Mouse (Mus musculus): ENCODE data around the gene Prkch. TPM values are rescaled to one million over a fixed set of nuclear protein-coding genes. Genes with fewer than 3 reads are reported as not detected.
A peak's percentile ranks its signal among the peaks of the same experiment; 100 is the strongest.
"Not testable (repeated sequence)": the region's sequence is repeated elsewhere in the genome, so short reads cannot be mapped to it uniquely, and the experiment has no call there.

The Prkch gene
- polyA plus RNA-seq (2015; fragmentation: Nextera tagmentation; extraction: Ambion mirVana): 22.3 and 24.8 TPM in 2 replicates

DNA sequence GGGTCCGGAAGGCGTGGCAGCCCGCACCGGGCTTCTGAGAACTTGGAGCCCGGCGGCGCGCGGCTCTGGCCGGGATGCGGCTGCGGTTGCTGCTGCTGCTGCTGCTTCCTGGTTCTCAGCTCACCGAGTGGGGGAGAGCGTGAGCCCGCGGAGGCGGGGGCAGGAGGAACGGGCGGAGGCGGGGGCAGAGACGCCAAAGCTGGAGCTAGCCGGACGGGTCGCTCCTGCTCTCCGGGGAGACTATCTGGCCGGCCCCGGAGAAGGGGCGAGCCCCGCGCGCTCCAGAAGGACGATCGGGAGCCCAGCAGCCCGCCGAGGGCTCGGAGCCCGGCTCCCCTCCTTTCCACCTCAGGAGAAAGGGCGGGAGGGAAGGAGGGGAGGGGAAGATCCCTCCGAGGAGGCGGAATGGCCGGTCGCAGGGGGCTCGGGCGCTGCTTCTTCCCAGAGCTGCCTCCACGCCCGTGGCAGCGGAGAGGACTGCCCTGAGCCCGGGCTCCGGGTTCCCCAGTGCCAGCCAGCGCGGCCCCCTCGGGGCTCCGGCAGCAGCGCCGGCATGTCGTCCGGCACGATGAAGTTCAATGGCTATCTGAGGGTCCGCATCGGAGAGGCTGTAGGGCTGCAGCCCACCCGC, at the start of gene Prkch:
TSS of gene Prkch (plus strand) at position 187 of the 631 bp plus-strand sequence.
- Histone ChIP-seq H3K9me3 (ENCODE audit: control insufficient read depth, low read length) (no peaks in the 10 kb centered on the region), H3K4me3 (ENCODE audit: low read depth, low read length) (peak within 1 kb of the TSS; percentile 77), H3K9ac (ENCODE audit: low read length) (peak within 1 kb of the TSS; percentile 85), H3K36me3 (ENCODE audit: control insufficient read depth, insufficient read depth, low read length) (no peaks in the 10 kb centered on the region), H3K4me2 (replicated peaks; ENCODE audit: low read depth) (peak within 1 kb of the TSS; percentile 93), H3K27ac (replicated peaks) (peak within 1 kb of the TSS; percentile 84), H3K4me1 (replicated peaks; ENCODE audit: control insufficient read depth, insufficient read depth) (no peaks in the 10 kb centered on the region), H3K27me3 (ENCODE audit: control insufficient read depth, insufficient read depth, low read length) (no peaks in the 10 kb centered on the region)
- peak; percentile 90 for DNase-seq (ENCODE audit: low spot score)
- TF ChIP-seq CTCF (IDR thresholded peaks at IDR 0.05; ENCODE audit: low read depth) (peak; percentile 70), EP300 (optimal IDR thresholded peaks at IDR 0.05) (no peak)
- WGBS: under 1% methylated on average over 44 of the region's 61 CpGs
- peak; percentile 92 for ATAC-seq (ENCODE audit: low FRiP score, low TSS enrichment)

DNA sequence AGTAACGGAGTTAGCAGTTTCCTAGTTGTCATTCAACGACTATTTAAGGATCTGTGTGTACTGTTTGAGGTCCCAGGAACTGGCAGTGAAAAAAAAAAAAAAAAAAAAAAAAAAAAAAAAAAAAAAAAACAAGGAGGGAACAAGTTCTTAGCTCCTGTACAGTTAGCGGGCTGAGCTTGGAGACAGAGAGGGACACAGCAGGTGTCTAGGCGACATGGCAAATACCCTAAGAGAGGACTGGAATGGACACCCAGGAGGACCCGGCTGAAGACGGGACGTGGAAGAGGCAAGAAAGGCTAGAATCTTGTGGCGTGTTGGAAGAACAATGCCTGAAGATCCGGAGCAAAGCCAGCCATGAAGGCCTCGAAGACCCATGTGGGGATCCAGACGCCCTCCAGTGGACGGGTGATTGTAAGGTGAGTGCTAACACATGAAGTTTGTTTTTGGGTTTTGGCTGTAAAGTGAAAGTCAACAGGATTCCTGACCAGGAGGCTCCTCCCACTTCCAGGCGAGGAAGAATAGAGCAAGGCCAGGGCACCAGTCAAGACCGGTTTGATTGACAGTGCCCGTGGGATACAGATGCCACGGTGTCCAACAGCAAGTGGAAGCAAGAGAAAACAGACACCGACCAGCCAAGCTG, 47.0 kb upstream of the Prkch start:
- Histone ChIP-seq H3K9ac (ENCODE audit: low read length) (no peak overlapping the region), H3K4me1 (replicated peaks; ENCODE audit: control insufficient read depth, insufficient read depth) (no peaks in the 10 kb centered on the region), H3K9me3 (ENCODE audit: control insufficient read depth, low read length) (no peaks in the 10 kb centered on the region), H3K27me3 (ENCODE audit: control insufficient read depth, insufficient read depth, low read length) (no peaks in the 10 kb centered on the region), H3K4me2 (replicated peaks; ENCODE audit: low read depth) (peak overlapping the region; percentile 35), H3K4me3 (ENCODE audit: low read depth, low read length) (peak overlapping the region; percentile 20; the same call in 1 of the 2 replicates), H3K27ac (replicated peaks) (0 out of 2 replicates have a peak overlapping the region, but pooled peaks have one; percentile 30), H3K36me3 (ENCODE audit: control insufficient read depth, insufficient read depth, low read length) (no peaks in the 10 kb centered on the region)
- no peak for TF ChIP-seq EP300 (optimal IDR thresholded peaks at IDR 0.05)
- peak; percentile 63 for TF ChIP-seq CTCF (IDR thresholded peaks at IDR 0.05; ENCODE audit: low read depth)
- peak; percentile 79 for ATAC-seq (ENCODE audit: low FRiP score, low TSS enrichment)
- peak; percentile 86 for DNase-seq (ENCODE audit: low spot score)
- WGBS: 33% methylated on average over 17 of the region's 17 CpGs

DNA sequence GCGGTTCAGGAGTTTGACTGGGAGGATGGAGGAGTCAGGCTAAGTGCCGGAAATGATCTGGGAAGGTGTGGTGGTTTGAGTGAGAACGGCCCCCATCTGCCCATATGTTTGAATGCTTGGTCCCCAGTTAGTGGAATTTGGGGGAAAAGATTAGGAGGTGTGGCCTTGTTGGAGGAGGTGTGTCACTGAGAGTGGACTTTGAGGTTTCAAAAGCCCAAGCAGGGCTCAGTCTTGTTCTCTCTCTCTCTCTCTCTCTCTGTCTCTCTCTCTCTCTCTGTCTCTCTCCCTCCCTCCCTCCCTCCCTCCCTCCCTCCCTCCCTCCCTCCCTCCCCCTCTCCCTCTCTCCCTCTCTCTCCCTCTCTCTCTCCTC, 46.5 kb upstream of the Prkch start:
- H3K9me3 ChIP-seq (ENCODE audit: control insufficient read depth, low read length); H3K4me1 ChIP-seq (replicated peaks; ENCODE audit: control insufficient read depth, insufficient read depth); H3K27me3 ChIP-seq (ENCODE audit: control insufficient read depth, insufficient read depth, low read length); H3K36me3 ChIP-seq (ENCODE audit: control insufficient read depth, insufficient read depth, low read length); DNase-seq (ENCODE audit: low spot score); H3K9ac ChIP-seq (ENCODE audit: low read length); H3K27ac ChIP-seq (replicated peaks): not testable (repeated sequence)
- Histone ChIP-seq H3K4me2 (replicated peaks; ENCODE audit: low read depth) (peak overlapping the region; percentile 35), H3K4me3 (ENCODE audit: low read depth, low read length) (peak overlapping the region; percentile 20; the same call in 1 of the 2 replicates)
- WGBS: 58% methylated on average over 3 of the region's 3 CpGs
- ATAC-seq (ENCODE audit: low FRiP score, low TSS enrichment): peak; percentile 34

DNA sequence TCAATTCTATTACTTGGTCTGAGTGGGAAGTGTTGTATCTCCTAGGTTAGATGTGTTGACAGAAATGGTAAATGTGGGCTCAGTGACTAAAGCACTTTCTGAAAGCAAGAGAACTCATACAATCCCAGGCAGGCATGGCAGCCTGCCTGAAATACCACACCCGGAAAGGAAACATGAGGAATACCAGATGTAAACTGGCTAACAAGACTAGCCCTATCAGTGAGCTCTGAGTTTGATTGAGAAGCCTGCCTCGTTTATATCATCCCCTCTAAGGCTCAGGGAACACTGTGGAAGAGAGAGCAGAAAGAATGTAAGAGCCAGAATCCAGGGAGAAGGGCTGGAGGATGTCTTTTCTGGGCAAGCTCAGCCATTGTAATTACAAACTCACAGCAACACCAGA, 45.4 kb upstream of the Prkch start:
- DNase-seq (ENCODE audit: low spot score) (peak; percentile 67), ATAC-seq (ENCODE audit: low FRiP score, low TSS enrichment) (peak; percentile 69)
- TF ChIP-seq EP300 (optimal IDR thresholded peaks at IDR 0.05) (no peak), CTCF (IDR thresholded peaks at IDR 0.05; ENCODE audit: low read depth) (no peak)
- H3K27ac ChIP-seq (replicated peaks): no peak overlapping the region
- H3K4me1 ChIP-seq (replicated peaks; ENCODE audit: control insufficient read depth, insufficient read depth): no peaks in the 10 kb centered on the region
- H3K4me2 ChIP-seq (replicated peaks; ENCODE audit: low read depth): no peak overlapping the region
- no peaks in the 10 kb centered on the region for H3K36me3 ChIP-seq (ENCODE audit: control insufficient read depth, insufficient read depth, low read length)
- WGBS: 12% methylated on average over 2 of the region's 2 CpGs
- H3K9ac ChIP-seq (ENCODE audit: low read length): no peak overlapping the region
- H3K27me3 ChIP-seq (ENCODE audit: control insufficient read depth, insufficient read depth, low read length): no peaks in the 10 kb centered on the region
- no peak overlapping the region for H3K4me3 ChIP-seq (ENCODE audit: low read depth, low read length)
- H3K9me3 ChIP-seq (ENCODE audit: control insufficient read depth, low read length): no peaks in the 10 kb centered on the region

DNA sequence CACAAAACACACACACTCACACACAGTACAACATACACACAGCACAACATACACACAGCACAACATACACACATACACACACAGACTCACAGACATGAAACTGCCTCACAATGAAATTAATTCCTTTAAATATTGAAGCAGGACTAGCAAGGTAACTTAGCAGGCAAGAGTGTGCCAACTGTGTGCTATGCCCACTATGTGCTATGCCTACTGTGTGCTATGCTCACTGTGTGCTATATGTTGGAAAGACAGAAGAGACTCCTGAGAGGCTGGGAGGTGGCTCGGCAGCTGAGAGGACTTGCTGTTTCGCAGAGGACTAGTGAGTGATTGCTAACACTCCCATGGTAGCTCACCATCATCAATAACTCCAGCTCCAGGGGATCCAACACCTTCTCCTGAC, 44.2 kb upstream of the Prkch start:
- H3K27me3 ChIP-seq (ENCODE audit: control insufficient read depth, insufficient read depth, low read length): 0 out of 2 replicates have a peak, but pooled peaks cover 3% of the 10 kb centered on the region
- ATAC-seq (ENCODE audit: low FRiP score, low TSS enrichment): no peak
- 85% methylated on average over 2 of the region's 2 CpGs for WGBS
- no peak overlapping the region for H3K4me3 ChIP-seq (ENCODE audit: low read depth, low read length)
- no peak overlapping the region for H3K4me2 ChIP-seq (replicated peaks; ENCODE audit: low read depth)
- H3K9ac ChIP-seq (ENCODE audit: low read length): no peak overlapping the region
- no peak for DNase-seq (ENCODE audit: low spot score)
- no peaks in the 10 kb centered on the region for H3K9me3 ChIP-seq (ENCODE audit: control insufficient read depth, low read length)
- H3K4me1 ChIP-seq (replicated peaks; ENCODE audit: control insufficient read depth, insufficient read depth): no peaks in the 10 kb centered on the region
- no peak overlapping the region for H3K27ac ChIP-seq (replicated peaks)
- TF ChIP-seq EP300 (optimal IDR thresholded peaks at IDR 0.05) (no peak), CTCF (IDR thresholded peaks at IDR 0.05; ENCODE audit: low read depth) (no peak)
- no peaks in the 10 kb centered on the region for H3K36me3 ChIP-seq (ENCODE audit: control insufficient read depth, insufficient read depth, low read length)

DNA sequence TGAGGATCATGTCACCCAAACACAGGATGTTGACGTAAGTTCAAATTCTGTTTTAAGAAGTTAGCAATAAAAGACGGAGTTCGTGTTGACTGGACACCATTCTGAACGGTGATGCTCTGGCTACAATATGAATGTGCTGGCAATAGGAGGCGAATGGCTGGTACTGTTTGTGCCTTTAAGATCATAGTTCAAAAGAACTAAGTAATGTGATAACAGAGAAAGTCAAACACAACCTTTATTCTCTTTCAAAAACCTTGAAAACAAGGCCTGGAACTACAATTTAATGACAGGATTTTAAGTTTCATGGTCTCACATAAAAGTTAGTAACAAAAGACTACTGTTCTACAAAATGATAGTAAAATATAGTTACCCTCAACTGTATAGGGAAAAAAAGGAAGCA, 41.4 kb upstream of the Prkch start:
- ATAC-seq (ENCODE audit: low FRiP score, low TSS enrichment): no peak
- no peak for DNase-seq (ENCODE audit: low spot score)
- Histone ChIP-seq H3K36me3 (ENCODE audit: control insufficient read depth, insufficient read depth, low read length) (no peaks in the 10 kb centered on the region), H3K27me3 (ENCODE audit: control insufficient read depth, insufficient read depth, low read length) (0 out of 2 replicates have a peak, but pooled peaks cover 3% of the 10 kb centered on the region), H3K4me1 (replicated peaks; ENCODE audit: control insufficient read depth, insufficient read depth) (no peaks in the 10 kb centered on the region), H3K4me3 (ENCODE audit: low read depth, low read length) (no peak overlapping the region), H3K27ac (replicated peaks) (no peak overlapping the region), H3K4me2 (replicated peaks; ENCODE audit: low read depth) (no peak overlapping the region), H3K9ac (ENCODE audit: low read length) (no peak overlapping the region), H3K9me3 (ENCODE audit: control insufficient read depth, low read length) (no peaks in the 10 kb centered on the region)
- no peak for TF ChIP-seq EP300 (optimal IDR thresholded peaks at IDR 0.05)
- WGBS: 69% methylated on average over 5 of the region's 5 CpGs

Data from stomach, postnatal 0 days (tissue).